Mouse (Mus musculus) intestine, embryonic 15.5 days (tissue): ENCODE results near the gene Ugt1a9. TPM values are rescaled to one million over a fixed set of nuclear protein-coding genes. Genes with fewer than 3 reads are reported as not detected.
A peak's percentile ranks its signal among the peaks of the same experiment; 100 is the strongest.
"Not testable (repeated sequence)": the region's sequence is repeated elsewhere in the genome, so short reads cannot be mapped to it uniquely, and the experiment has no call there.

Source experiments
- ATAC-seq: fragments of 200-750 bp; cut with Nextera tagmentation; 2 replicates; pipeline ENCODE4 v1.8.0; 2017; ENCODE audit warnings: moderate TSS enrichment, moderate library complexity
- H3K27ac ChIP-seq: fragments of 300-500 bp; sonication (generic); 2 replicates; pipeline ENCODE4 v1.5.1; 2015; ENCODE audit warnings: mild to moderate bottlenecking, inconsistent platforms
- H3K27me3 ChIP-seq: fragments of 300-500 bp; sonication (generic); replicated peaks from 2 replicates; pipeline ENCODE4 v1.6.1; 2015; ENCODE audit warnings: inconsistent platforms
- H3K36me3 ChIP-seq: fragments of 300-500 bp; sonication (generic); 2 replicates; pipeline ENCODE4 v1.6.1; 2015; ENCODE audit warnings: inconsistent platforms
- H3K4me1 ChIP-seq: fragments of 300-500 bp; sonication (generic); replicated peaks from 2 replicates; pipeline ENCODE4 v1.6.1; 2015; ENCODE audit warnings: inconsistent platforms
- H3K4me2 ChIP-seq: fragments of 300-500 bp; sonication (generic); replicated peaks from 2 replicates; pipeline ENCODE4 v1.6.1; 2015; ENCODE audit warnings: mild to moderate bottlenecking, inconsistent platforms
- H3K4me3 ChIP-seq: fragments of 300-500 bp; sonication (generic); replicated peaks from 2 replicates; pipeline ENCODE4 v1.5.1; 2015; ENCODE audit warnings: inconsistent platforms
- H3K9ac ChIP-seq: fragments of 300-500 bp; sonication (generic); 2 replicates; pipeline ENCODE4 v1.6.1; 2015; ENCODE audit warnings: inconsistent platforms
- H3K9me3 ChIP-seq: fragments of 300-500 bp; sonication (generic); 2 replicates; pipeline ENCODE4 v1.6.1; 2016; ENCODE audit warnings: inconsistent platforms
- WGBS: fragments of 180-500 bp; shearing (Covaris S2); methylation state at CpG from one replicate; pipeline ENCODE4 v1.1.7; 2015; 5-methylcytosine and 5-hydroxymethylcytosine counted together
- polyA plus RNA-seq: library from polyadenylated mRNA; unstranded; fragments of >200 nt; fragmentation: Nextera tagmentation; extraction: Ambion mirVana; gene quantifications from 2 replicates; pipeline ENCODE4 v1.2.1, GENCODE M21; 2015

The Ugt1a9 gene
- polyA plus RNA-seq, 1 experiment from 2014 or later: 5.6 TPM

DNA sequence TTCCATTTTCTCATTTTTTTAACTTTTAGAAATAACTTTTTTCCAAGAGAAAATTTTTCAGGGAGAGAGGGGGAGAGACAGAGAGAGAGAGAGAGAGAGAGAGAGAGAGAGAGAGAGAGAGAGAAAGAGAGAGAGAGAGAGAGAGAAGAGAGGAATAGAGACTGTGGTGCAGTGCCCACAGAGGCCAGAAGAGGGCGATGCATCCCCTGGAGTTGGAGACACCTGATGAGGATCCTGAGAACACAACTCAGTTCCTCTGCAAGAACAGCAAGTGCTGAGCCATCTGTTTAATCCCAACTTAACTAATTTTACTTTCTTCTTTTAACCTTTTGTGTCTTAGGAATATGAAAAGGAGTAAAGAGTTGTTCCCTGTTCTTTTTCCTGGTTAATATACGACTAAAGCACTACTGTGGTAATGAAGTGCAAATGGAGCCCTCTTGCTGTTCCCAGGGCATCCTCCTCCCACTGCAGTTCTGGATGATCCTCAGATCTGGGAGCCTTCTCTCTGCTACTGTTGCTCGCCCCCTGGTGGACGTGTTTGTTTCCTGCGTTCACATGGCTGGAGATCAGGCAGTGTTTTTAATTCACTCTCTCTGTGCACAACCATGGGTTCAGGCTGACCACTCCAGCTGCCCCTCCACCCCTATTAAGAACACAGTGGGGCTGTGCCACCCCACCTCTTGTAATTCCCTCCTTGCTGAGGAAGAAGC is 73.5 kb downstream of the Ugt1a9 start:
- not testable (repeated sequence) for H3K9me3 ChIP-seq, H3K27me3 ChIP-seq, H3K27ac ChIP-seq, H3K36me3 ChIP-seq, H3K4me1 ChIP-seq, H3K9ac ChIP-seq, H3K4me2 ChIP-seq, H3K4me3 ChIP-seq
- peak; percentile 39 for ATAC-seq
- 3% methylated on average over 5 of the region's 5 CpGs for WGBS

DNA sequence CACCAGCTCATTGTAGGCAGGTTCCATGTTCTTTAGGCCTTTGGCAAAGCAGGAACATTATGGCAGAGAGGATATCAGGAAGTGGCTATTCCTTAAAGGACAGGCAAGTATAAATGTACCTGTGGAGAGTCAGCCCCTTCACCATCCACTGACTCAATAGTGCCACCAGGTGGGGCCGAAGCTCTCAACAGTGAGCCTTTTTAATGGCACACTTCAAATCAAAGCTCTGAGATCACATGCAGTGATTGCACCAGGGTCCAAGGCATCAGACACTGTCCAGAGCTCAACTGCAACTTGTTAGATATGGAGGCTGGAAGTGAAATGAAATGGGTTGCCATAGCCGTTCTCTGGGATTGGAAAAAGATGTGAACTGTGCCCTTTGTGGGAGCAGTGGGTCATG is 74.7 kb downstream of the Ugt1a9 start:
- ATAC-seq, H3K4me1 ChIP-seq, H3K9me3 ChIP-seq, H3K4me3 ChIP-seq, H3K27me3 ChIP-seq, H3K27ac ChIP-seq, H3K4me2 ChIP-seq, H3K36me3 ChIP-seq, H3K9ac ChIP-seq: not testable (repeated sequence)
- WGBS: 70% methylated on average over 2 of the region's 2 CpGs

DNA sequence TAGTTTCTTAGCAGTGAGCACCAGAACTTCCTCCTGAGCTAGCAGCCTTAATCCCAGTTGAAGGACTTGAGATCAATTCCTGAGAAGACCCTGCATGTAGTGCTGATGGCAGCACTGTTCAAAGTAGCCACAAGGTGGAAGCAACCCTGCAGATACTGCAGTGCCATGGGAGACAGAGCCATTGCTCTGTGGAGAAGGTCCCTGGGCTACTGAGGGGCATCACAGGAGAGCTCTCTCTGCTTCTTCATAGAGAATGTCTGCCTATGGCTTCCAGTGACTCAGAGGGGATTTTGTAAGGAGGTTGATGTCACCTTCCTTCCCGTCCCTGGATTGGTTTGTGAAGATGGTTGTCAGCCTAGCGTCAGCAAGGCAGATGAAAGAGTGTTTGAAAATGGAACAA is 79.5 kb downstream of the Ugt1a9 start:
- H3K36me3 ChIP-seq, H3K9me3 ChIP-seq, H3K4me1 ChIP-seq, H3K27ac ChIP-seq, H3K9ac ChIP-seq, H3K27me3 ChIP-seq, H3K4me3 ChIP-seq, H3K4me2 ChIP-seq: not testable (repeated sequence)
- ATAC-seq: 0 out of 2 replicates have a peak, but pooled peaks have one; percentile 41
- WGBS: 82% methylated on average over 2 of the region's 2 CpGs

DNA sequence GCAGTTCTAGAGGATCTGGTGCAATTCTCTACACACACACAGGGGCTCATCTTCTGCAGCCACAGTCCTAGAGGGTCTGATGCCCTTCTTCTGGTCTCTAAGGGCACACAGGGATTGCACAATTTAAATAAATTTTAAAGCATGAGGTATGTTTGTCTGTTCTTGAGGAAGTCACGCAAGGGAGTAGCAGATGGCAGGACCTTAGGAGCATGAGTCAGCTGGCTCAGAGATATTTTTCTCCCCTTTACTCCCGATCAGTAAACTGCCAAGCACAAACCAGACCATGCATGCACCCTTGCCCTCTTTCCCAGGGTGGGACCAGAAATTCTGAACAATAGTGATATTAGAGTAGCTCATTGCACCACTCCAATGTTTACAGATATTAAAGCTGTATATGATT is 87.8 kb downstream of the Ugt1a9 start:
- no peak overlapping the region for H3K4me3 ChIP-seq
- no peak for ATAC-seq
- H3K4me1 ChIP-seq: no peaks in the 10 kb centered on the region
- 61% methylated on average over 2 of the region's 2 CpGs for WGBS
- H3K27me3 ChIP-seq: no peaks in the 10 kb centered on the region
- H3K9me3 ChIP-seq: no peaks in the 10 kb centered on the region
- no peaks in the 10 kb centered on the region for H3K36me3 ChIP-seq
- no peak overlapping the region for H3K27ac ChIP-seq
- H3K4me2 ChIP-seq: no peak overlapping the region
- no peak overlapping the region for H3K9ac ChIP-seq

DNA sequence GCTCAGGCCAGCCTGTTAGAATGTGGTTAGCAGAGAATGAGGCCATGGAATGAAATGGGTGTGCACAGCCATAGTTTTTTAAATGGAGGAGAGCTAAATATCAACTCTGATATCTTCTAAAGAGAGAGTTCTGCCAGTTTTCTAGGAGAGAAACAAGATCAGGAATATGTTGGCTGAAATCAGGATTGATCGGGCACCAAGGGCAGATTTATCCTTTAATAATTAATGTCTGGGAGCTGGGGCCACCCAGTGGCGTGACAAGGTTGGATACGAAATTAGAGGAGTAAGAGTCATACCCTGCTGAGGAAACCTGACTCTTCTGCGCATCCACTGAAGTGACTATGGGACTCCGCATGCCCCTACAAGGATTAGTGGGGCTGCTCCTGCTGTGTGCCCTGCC is 95.1 kb downstream of the Ugt1a9 start, which contains the start of gene Ugt1a5:
Gene Ugt1a5 (plus strand): TSS at position 302 of the 400 bp plus-strand sequence.
- Histone ChIP-seq H3K4me2 (no peak within 1 kb of the TSS), H3K9me3 (no peaks in the 10 kb centered on the region), H3K4me3 (no peak within 1 kb of the TSS), H3K27me3 (no peaks in the 10 kb centered on the region), H3K27ac (no peak within 1 kb of the TSS), H3K4me1 (no peaks in the 10 kb centered on the region), H3K36me3 (no peaks in the 10 kb centered on the region), H3K9ac (no peak within 1 kb of the TSS)
- ATAC-seq: no peak
- 76% methylated on average over 5 of the region's 5 CpGs for WGBS

DNA sequence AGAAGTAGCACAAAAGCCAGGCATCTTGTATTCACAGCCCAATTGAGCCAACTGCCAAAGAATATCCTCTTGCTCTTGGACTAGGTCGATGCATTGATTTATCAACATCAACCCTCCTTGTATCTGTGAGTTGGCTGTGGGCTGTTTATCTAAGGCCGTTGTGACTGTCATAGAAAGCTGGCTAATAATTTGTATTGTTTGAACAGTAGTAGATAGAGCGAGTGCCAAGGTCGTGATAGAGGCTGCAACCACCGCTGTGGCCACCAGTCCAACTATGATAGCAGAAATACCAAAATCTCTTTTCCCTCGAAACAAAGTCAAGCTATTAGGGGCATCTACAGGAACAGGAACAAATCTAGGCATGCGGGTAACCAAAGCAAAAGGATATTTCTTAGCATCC is 101.6 kb downstream of the Ugt1a9 start:
- H3K27ac ChIP-seq, H3K9me3 ChIP-seq, ATAC-seq, H3K4me3 ChIP-seq, H3K9ac ChIP-seq, H3K36me3 ChIP-seq, H3K27me3 ChIP-seq, H3K4me2 ChIP-seq, H3K4me1 ChIP-seq: not testable (repeated sequence)
- 66% methylated on average over 7 of the region's 7 CpGs for WGBS

DNA sequence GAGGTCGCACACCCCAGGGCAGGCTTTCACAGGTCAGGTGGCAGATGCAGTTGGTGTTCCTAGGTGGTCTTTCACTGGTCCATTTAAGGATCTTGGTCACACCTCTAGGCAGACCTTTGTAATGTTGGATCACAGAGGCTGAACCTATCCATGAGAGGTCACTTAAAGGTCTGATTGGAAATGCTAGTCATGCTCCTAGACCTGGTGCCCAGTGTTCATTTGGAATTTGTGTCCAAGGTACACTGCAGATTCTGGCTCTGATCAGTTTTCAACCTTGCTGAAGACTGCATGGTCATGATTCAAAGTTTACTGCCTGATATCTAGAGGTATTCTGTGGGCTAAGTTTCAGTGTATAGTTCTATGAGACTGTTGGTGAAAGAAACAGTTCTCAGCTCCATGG is 109.1 kb downstream of the Ugt1a9 start:
- no peaks in the 10 kb centered on the region for H3K9me3 ChIP-seq
- no peak for ATAC-seq
- no peaks in the 10 kb centered on the region for H3K4me1 ChIP-seq
- no peak overlapping the region for H3K4me3 ChIP-seq
- H3K27ac ChIP-seq: no peak overlapping the region
- 90% methylated on average over 1 of the region's 1 CpGs for WGBS
- no peak overlapping the region for H3K9ac ChIP-seq
- no peaks in the 10 kb centered on the region for H3K36me3 ChIP-seq
- H3K4me2 ChIP-seq: no peak overlapping the region
- H3K27me3 ChIP-seq: no peaks in the 10 kb centered on the region

DNA sequence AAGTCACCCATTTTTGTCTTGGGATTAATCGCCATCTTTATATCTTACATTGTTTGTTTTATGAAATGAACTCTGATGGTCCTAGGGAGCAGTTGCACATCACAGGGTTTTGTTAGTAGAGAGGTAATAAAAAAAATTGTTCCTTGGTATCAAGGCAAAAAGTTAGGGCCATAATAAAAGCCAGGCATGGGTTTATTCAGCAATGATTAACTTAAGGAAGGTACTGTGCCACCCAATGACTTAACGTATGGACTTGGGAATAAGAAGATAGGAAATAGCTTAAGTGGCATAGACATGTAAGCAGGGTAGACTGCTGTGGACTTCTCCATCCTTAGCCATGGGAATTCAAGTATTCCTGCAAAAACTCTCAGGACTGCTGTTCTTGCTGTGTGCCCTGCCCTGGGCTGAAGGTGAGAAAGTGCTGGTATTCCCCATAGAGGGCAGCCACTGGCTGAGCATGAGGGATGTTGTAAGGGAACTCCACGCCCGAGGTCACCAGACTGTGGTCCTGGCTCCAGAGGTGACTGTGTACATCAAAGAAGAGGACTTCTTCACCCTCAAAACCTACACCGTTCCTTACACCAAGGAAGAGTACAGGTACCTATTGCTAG is 115.8 kb downstream of the Ugt1a9 start:
- no peak overlapping the region for H3K4me3 ChIP-seq
- WGBS: 86% methylated on average over 5 of the region's 5 CpGs
- ATAC-seq: no peak
- H3K9ac ChIP-seq: no peak overlapping the region
- no peak overlapping the region for H3K27ac ChIP-seq
- H3K9me3 ChIP-seq: no peaks in the 10 kb centered on the region
- no peak overlapping the region for H3K4me2 ChIP-seq
- H3K27me3 ChIP-seq: no peaks in the 10 kb centered on the region
- H3K36me3 ChIP-seq: no peaks in the 10 kb centered on the region
- no peaks in the 10 kb centered on the region for H3K4me1 ChIP-seq

DNA sequence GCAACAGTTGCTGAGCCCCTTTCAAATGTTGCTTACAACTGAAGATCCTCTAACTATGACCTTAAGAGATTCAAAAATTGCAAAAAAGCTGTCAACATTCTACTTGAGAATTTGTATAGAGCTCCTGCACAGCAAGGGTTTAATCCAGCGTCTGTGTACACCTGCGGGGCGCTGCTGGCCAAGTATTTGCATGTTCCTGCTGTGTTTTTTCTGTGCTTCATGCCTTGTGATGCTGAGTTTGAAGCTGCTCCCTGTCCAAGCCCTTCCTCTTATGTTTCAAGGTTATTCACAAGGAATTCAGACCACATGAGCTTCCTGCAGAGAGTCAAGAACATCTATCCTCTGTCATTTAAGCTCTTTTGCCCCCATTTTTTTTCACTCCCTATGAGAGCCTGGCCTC is 121.5 kb downstream of the Ugt1a9 start:
- no peak overlapping the region for H3K4me3 ChIP-seq
- no peaks in the 10 kb centered on the region for H3K4me1 ChIP-seq
- no peaks in the 10 kb centered on the region for H3K36me3 ChIP-seq
- ATAC-seq: no peak
- no peak overlapping the region for H3K9ac ChIP-seq
- H3K27ac ChIP-seq: no peak overlapping the region
- H3K27me3 ChIP-seq: no peaks in the 10 kb centered on the region
- H3K9me3 ChIP-seq: no peaks in the 10 kb centered on the region
- no peak overlapping the region for H3K4me2 ChIP-seq
- 68% methylated on average over 3 of the region's 3 CpGs for WGBS

DNA sequence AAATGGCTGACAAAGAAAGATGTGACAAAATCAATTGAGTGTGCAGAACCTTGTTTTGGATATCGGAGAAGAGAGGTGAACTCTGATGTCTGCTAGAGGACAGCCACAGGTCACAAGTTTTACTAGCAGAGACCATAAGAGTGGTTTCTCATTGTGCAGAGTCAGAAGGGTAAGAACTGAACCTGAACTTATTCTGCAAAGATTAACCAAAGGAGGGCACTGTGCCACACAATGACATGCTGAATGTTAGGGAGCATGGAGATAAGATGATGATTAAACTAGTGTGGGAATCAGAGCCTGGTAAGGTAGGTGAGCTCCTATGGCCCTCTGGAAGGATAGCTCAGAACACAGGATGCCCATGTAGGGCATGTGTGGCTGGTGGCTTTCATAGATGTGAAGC is 125.1 kb downstream of the Ugt1a9 start:
- ATAC-seq: no peak
- 0 out of 2 replicates have a peak, but pooled peaks cover 4% of the 10 kb centered on the region for H3K4me1 ChIP-seq
- no peaks in the 10 kb centered on the region for H3K9me3 ChIP-seq
- H3K9ac ChIP-seq: no peak overlapping the region
- no peak overlapping the region for H3K27ac ChIP-seq
- 82% methylated on average over 1 of the region's 1 CpGs for WGBS
- H3K36me3 ChIP-seq: no peaks in the 10 kb centered on the region
- H3K27me3 ChIP-seq: no peaks in the 10 kb centered on the region
- no peak overlapping the region for H3K4me2 ChIP-seq
- no peak overlapping the region for H3K4me3 ChIP-seq

DNA sequence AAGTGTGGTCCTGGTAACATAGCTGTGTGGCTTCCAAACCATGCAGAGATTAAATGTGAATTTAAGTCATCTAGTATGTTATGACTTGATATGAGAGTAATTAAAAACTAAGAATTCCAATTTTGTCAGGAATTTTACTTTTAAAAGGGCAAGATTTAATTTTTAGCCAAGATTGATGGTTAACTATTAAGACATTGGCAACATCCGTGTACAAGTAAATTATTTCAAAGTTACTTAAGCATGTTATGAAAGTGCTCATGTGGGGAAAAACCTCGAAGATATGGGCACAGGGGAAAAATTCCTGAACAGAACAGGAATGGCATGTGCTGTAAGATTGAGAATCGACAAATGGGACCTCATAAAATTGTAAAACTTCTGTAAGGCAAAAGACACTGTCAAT is 126.8 kb downstream of the Ugt1a9 start:
- H3K9me3 ChIP-seq: no peaks in the 10 kb centered on the region
- no peak for ATAC-seq
- 75% methylated on average over 3 of the region's 3 CpGs for WGBS
- H3K27me3 ChIP-seq: no peaks in the 10 kb centered on the region
- H3K9ac ChIP-seq: no peak overlapping the region
- H3K4me3 ChIP-seq: no peak overlapping the region
- H3K27ac ChIP-seq: no peak overlapping the region
- no peaks in the 10 kb centered on the region for H3K36me3 ChIP-seq
- H3K4me1 ChIP-seq: 0 out of 2 replicates have a peak, but pooled peaks cover 4% of the 10 kb centered on the region
- H3K4me2 ChIP-seq: no peak overlapping the region

DNA sequence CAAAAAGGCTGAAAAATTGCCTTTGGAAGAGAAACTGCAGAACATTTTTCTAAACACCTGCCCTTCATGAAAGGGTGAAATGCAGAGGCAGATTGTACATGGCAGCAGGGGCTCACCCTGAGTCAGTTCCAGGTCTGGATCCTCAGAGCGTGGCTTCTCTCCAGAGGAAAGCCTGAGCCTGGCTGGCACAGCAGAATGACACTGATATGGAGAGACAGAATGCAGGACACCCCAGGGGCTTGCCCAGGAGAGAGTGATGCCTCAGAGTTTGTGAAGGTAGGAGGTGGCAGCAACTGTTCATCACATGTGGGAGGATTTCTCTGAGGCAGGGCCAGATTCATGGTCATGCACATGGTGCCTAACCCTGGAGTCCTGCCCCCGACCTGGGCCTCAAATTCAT is 129.4 kb downstream of the Ugt1a9 start:
- ATAC-seq: no peak
- H3K9me3 ChIP-seq: peaks cover 3% of the 10 kb centered on the region; the same call in 1 of the 2 replicates
- H3K4me2 ChIP-seq: no peak overlapping the region
- no peaks in the 10 kb centered on the region for H3K36me3 ChIP-seq
- H3K4me1 ChIP-seq: peaks cover 5% of the 10 kb centered on the region; the same call in 1 of the 2 replicates
- H3K27ac ChIP-seq: no peak overlapping the region
- no peak overlapping the region for H3K9ac ChIP-seq
- no peaks in the 10 kb centered on the region for H3K27me3 ChIP-seq
- 60% methylated on average over 2 of the region's 2 CpGs for WGBS
- no peak overlapping the region for H3K4me3 ChIP-seq

DNA sequence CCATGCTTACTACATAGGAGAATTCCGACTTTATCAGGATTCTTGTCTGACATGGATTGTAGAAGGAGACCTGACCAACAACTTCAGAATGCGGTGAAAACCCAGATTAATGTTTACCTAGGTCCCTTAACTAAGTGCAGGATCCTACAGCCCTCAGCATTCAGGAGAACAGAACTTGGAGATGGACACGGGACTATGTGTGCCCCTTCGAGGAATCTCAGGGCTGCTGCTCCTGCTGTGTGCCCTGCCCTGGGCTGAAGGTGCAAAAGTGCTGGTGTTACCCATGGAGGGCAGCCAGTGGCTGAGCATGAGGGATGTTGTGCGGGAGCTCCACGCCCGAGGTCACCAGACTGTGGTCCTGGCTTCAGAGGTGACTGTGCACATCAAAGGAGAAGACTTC is 129.9 kb downstream of the Ugt1a9 start, which contains the start of gene Ugt1a2:
Gene Ugt1a2 (plus strand): TSS at position 146 of the 400 bp plus-strand sequence.
- Histone ChIP-seq H3K4me2 (no peak within 1 kb of the TSS), H3K4me3 (no peak within 1 kb of the TSS), H3K36me3 (no peaks in the 10 kb centered on the region), H3K4me1 (peaks cover 9% of the 10 kb centered on the region; the same call in 1 of the 2 replicates), H3K9me3 (peaks cover 3% of the 10 kb centered on the region; the same call in 1 of the 2 replicates), H3K27ac (no peak within 1 kb of the TSS), H3K9ac (no peak within 1 kb of the TSS), H3K27me3 (no peaks in the 10 kb centered on the region)
- WGBS: 68% methylated on average over 7 of the region's 7 CpGs
- no peak for ATAC-seq
